Mouse (Mus musculus) layer of hippocampus, adult 2 months (tissue): Measurements from ENCODE around the gene Ntm. TPM values are rescaled to one million over a fixed set of nuclear protein-coding genes. Genes with fewer than 3 reads are reported as not detected.
A peak's percentile ranks its signal among the peaks of the same experiment; 100 is the strongest.

ENCODE experiments used
- DNase-seq, 2 experiments: peaks; one replicate each; pipeline ENCODE4 v3.0.0; 2022; ENCODE audit warnings: low spot score in 2 of 2
- H3K27ac ChIP-seq: fragments of 200-600 bp; 2 replicates; pipeline ENCODE4 v1.8.1; 2022
- H3K4me3 ChIP-seq: fragments of 200-600 bp; 2 replicates; pipeline ENCODE4 v1.8.1; 2022; ENCODE audit warnings: mild to moderate bottlenecking
- CTCF ChIP-seq: fragments of 200-600 bp; conservative IDR thresholded peaks from 2 replicates; pipeline ENCODE4 v1.8.1; 2022; ENCODE audit warnings: antibody characterized with exemption, mild to moderate bottlenecking, moderate library complexity
- total RNA-seq, 2 experiments: library from RNA; stranded (reverse); gene quantifications; 2 replicates each; pipeline ENCODE4 v1.2.3; 2021

The Ntm gene
- total RNA-seq, 2 experiments from 2014 or later: 132 to 141 TPM

DNA sequence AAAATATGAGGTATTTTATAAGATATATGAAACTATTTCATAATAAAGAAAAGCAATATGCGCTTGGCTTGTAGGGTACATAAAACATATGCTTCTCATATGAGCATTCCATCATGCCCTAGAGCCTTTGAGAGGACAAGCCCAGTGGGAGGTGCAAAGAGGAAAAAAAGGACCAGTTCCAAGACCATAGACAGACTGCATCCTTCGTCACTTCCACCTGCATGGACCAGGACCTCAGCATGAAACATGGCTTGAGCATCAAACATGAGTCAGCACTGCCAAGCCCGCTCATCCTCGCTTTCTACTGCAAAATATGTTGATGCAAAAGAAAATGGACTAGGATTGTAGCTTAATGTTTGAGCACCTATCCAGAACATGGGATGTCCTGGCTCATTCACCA lies 569.8 kb downstream of the Ntm start:
- no peak for TF ChIP-seq CTCF
- no peak overlapping the region for H3K27ac ChIP-seq
- no peak for DNase-seq
- no peak overlapping the region for H3K4me3 ChIP-seq

DNA sequence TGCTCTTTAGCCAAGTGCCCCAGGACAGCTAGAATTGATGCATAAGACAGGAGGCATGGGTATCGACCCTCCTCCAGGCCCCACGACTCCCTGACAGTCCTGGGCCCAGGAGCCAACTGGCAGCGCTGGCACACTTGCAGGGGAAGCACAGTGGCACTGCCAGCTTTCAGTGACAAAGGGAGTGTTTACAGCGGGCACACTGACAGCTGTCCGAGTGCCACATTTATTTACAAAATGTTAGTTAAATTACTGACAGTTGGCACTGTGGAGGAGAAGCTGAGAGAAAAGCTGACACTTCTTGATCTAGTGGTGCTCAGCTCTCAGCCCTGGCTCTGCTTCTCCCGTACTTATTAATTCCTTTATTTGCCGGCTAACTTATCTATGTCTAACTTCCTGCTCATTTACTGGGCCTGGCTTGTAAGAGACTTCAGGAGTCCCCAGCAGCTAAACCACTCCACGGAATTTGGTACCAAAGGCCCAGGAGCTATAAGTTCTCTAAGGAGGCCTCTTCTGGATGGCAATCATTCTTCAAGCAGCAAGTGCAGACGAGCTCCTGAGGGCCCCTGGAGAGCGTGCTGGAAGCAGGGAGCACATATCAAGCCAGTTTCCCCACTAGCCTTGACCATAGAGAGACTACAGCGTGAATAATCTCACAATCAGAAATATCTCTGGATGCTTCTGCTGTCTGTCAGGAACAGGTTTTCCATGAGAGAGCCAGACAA lies 572.0 kb downstream of the Ntm start:
- Histone ChIP-seq H3K27ac (no peak overlapping the region), H3K4me3 (no peak overlapping the region)
- TF ChIP-seq CTCF: no peak
- peak; percentile 35 to 57 for DNase-seq

DNA sequence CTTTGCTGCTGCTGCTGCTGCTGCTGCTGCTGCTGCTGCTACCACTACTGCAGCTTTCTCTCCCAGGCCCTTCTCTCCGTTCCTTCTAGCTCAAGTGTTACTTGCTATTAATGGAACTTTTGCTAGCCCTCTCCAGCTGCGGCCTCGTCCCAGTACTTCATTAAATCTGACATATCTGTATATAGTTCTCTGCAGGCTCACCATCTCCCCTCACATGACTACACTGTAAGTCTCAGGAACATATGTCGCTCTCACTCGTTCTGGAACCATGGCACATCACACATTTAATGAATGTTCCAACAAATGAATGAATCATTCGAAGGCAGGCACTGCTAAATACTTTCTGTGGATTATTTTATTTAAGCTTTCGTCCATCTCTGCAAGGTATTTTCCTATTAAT lies 573.7 kb downstream of the Ntm start:
- DNase-seq: peak in 1 of 2 experiments; percentile 23
- no peak overlapping the region for H3K27ac ChIP-seq
- H3K4me3 ChIP-seq: no peak overlapping the region
- no peak for TF ChIP-seq CTCF

DNA sequence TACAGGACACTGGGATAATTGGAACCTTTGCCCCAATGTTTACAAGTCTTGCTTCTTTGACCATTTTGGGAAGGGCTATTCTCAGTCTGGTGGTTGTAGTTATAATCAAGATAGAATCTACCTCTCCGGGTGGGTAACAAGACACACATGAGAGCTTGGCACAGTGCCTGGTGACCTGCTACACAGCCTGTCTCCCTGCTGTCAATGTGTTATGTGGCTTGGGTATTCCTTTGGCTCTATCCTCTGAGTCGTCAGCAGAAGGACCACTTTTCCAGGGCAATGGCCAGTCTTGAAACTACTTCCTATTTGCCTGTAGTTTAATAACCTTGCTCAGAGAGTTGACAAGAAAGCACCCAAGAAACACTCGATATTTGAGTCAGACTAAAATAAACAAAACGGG lies 575.8 kb downstream of the Ntm start:
- TF ChIP-seq CTCF: no peak
- H3K4me3 ChIP-seq: no peak overlapping the region
- DNase-seq: no peak
- H3K27ac ChIP-seq: no peak overlapping the region

DNA sequence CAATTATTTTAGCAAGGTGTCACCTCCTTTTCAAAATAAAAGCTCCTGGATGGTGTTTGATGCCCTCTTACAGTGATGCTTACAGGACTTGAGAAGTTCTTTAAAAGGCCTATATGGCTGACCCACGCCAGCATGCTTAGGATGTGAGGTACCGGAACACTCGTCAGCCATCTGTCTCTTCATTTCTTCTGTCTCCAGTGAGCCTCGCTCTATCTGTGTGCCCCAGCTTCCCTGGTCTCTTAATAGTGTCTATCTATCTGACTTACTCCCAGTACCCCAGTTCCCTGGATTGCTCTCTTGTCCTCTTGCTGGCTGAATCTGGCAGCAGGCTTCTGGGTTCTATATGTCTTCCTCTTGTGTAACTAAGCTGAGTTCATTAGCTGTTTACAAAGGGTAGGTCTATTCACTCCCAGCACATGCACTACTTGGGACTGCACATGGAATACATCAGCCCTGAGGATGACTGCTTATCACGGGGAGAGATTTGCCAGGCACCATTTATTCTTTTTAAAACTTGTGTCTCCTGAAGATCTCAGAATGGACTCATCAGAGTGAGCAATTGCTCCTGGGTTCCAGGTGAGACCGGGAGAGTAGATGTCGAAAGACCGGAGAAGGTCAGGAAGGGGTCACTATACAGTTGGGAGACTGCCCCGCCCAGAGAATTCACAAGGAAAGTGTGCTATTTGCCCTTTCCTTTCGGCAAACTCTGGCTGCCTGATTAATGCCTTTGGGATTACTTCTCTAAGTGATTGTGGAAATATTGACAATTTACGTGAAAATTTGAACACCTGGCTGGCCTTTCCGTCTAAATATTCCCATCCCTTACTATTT lies 585.6 kb downstream of the Ntm start:
- TF ChIP-seq CTCF: no peak
- H3K27ac ChIP-seq: no peak overlapping the region
- no peak for DNase-seq
- H3K4me3 ChIP-seq: no peak overlapping the region

DNA sequence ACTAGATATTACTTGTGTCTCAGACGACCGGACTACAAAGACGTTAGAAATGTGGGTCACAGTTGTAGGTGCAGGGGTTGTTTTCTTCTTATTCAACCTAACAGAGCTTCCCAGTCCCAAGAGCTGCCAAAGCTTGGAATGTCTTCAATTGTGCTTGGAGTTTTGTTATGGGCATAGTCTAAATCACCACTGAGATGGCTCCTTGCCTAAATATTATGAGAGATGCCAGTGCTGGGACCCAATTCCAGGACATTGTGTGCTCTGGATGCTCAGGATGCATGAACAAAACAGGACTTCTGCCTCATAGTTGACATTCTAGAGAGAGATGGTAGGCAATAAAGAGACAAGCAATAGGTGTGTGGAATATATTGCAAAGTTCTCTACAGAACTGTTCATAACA lies 591.6 kb downstream of the Ntm start:
- Histone ChIP-seq H3K4me3 (no peak overlapping the region), H3K27ac (no peak overlapping the region)
- DNase-seq: no peak
- TF ChIP-seq CTCF: no peak

DNA sequence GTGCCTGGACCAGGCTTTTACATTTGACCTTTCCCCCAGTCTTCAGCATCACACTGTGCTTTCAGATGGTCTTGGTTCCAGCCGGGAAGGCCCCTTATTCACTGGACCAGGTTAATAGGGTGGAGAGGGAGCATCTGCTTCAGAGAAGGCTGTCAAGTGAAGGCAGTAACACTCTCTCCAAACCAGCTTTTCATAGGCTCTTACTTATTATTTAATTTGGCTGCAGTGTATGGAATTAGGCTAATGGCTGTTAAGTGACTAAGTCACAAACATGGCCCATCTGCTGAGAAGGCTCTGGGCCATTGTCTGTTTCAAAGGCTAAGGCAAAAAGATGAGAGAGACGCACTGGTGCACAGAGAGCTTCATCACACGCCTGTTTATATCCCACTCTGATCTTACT lies 593.3 kb downstream of the Ntm start:
- no peak for DNase-seq
- Histone ChIP-seq H3K4me3 (no peak overlapping the region), H3K27ac (no peak overlapping the region)
- TF ChIP-seq CTCF: no peak

DNA sequence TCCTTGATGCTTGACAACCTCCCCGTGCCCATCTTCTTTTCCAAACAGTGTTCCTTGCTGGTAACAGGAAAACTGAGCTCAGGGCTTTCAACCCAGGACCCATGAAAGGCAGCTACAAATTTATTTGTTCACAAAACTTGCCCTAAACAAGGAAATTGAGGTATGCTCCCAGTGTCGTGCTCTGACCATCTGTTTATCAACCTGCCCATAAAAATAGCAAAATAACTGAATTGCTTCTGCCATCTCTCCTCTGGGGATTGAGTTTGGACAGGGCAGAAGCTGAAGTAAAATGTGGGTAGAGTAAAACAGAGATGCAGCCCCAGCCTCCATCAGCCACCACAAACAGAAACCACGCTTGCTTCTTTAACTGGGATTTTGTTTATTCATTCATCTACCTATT lies 594.6 kb downstream of the Ntm start:
- H3K27ac ChIP-seq: no peak overlapping the region
- DNase-seq: no peak
- H3K4me3 ChIP-seq: no peak overlapping the region
- no peak for TF ChIP-seq CTCF

DNA sequence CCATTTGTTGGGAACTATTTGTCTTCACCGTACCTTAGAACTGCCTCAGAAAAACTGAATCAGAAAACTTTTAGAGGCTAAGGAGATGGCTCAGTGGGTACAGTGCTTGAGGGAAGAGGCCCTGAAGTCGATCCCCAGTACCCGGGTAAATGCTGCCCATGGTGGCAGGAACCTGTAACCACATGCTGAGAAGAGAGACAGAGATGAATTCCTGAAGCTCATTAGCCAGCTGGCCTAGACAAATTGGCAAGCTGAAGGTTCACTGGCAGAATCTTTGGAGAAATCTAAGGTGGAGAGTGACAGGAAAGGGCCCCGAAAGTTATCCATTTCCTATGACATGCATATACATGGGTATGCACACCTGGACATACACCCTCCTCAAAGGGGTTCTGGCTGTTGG lies 605.1 kb downstream of the Ntm start:
- TF ChIP-seq CTCF: peak; percentile 44
- Histone ChIP-seq H3K27ac (no peak overlapping the region), H3K4me3 (no peak overlapping the region)
- DNase-seq: no peak

DNA sequence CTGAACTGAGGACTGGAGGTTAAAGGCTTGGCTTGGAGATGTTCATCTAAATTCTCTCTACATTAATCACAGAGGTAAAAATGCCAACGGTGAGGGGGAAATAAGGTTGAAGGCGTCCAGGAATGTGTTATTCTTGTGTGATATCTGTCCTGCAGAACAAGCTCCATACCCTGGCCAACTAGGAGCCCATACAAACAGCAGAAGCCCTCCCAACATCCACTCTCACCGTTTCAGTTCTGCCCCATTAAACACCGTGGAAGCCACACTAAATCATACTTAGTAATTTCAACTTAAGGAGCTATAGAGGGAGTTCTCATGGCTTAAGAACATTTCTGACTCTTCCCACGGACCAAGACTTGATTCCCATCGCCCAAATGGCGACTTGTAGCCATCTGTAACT lies 620.6 kb downstream of the Ntm start:
- Histone ChIP-seq H3K27ac (peak overlapping the region; percentile 81), H3K4me3 (no peak overlapping the region)
- DNase-seq: no peak
- TF ChIP-seq CTCF: no peak

DNA sequence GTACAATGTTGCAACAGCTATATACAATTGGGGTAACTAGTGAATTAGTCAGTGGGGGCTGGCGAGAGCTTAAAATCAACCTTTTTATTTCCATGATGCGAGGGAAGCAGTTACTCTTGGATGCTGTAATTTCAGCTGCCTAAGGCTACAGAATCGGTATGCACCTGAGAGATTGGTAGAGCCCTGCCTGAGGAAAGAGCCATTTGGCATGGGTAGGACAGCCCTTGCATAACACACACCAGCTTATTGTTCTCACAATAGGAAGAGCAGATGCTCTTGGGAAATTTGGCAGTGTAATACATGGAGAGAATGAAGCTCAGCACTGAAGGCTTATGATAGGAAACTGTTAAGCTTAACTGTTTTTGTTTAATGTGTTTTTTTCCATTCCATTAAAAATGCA lies 621.6 kb downstream of the Ntm start:
- DNase-seq: peak; percentile 53 to 65
- no peak for TF ChIP-seq CTCF
- Histone ChIP-seq H3K27ac (peak overlapping the region; percentile 81), H3K4me3 (no peak overlapping the region)

DNA sequence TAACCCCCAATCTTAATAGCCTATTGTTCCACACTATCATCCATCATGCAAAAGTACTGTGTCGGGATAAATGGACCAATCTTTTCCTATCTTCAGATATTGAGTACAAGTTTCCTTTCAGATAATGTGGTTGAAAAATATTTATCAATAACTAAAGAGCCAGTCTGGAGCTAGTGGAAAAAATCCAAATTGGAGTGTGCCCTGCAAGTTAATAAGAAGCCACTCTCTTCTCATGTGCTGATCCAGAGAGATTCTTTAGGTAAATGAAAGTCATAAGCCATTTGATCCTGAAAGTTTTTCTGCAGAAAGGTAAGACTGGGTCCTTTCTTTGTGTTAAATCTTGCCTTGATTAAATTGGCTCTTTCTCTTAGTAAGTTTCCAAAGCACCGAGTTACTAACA lies 627.3 kb downstream of the Ntm start:
- no peak for DNase-seq
- no peak overlapping the region for H3K4me3 ChIP-seq
- H3K27ac ChIP-seq: no peak overlapping the region
- TF ChIP-seq CTCF: no peak

DNA sequence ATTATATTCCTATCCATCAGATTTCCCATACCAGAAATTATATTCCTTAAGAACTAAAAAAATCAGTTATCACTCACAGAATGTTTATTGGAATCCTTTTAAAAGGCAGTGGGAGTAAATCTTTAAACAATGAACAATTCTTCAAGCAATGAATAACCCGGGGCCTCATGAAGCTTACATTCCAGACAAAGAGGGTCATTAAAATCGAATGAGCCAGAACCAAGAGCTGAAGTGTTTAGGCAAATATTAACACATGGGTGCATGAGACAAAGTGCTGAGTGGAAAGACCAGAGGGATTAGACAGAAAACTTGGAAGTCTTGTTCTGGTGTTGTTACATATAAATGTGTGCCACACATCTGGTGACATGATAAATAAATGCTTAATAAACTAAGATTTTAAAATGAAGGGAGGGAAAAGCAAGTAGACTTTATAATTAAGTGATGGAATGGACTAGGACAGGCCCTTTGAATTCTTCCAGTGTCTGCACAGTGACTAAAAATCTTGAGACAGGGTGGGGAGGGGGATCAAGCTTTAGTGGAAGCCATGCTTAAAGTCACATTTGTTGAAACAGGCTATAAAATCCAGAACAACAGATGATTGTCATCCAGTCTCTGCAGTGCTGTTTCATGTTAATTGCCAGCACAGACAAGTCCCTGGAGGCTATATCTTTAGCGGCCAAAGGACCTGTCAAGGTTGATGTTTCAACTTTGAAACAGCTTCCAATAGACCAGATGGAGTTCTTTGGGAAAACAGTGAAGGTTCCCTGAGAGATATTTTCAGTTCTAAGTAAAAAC lies 630.4 kb downstream of the Ntm start:
- Histone ChIP-seq H3K4me3 (no peak overlapping the region), H3K27ac (no peak overlapping the region)
- TF ChIP-seq CTCF: no peak
- no peak for DNase-seq
